Mouse (Mus musculus): Measurements from ENCODE around the gene Herc3.

DNA sequence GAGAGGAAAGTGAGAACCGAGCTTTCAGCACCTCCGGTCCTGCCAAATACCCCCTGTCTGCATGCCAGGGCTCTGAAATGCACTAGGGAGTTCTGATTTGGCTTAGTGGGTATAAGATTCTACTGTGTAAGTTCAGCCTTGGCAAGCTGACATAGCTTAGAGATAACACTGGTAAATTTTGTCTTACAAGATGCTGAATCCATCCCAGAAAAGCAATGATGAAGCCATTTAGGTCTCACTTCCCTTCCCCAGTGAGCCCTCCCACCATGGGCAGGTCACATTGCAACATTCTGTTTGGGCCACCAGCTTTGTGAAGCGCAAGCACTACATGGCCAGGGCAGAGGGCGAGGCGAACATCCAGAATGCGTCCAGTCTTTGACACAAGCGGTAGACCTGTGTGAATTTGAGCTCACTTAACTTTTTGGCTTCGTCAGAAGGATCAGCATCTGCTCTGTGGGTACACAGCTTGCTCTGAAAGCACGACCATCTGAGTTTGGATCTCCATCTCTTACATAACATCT, 98.7 kb downstream of the Herc3 start:
- TF ChIP-seq CTCF (IDR thresholded peaks at IDR 0.05 in 2 of 3, conservative IDR thresholded peaks at IDR 0.05 in 1 of 3; ENCODE audit: control insufficient read depth in 1 of 3, insufficient read depth in 1 of 3, low read depth in 2 of 3, low read length in 3 of 3, poor library complexity in 1 of 3, severe bottlenecking in 1 of 3) (no peak), SMC3 (IDR thresholded peaks at IDR 0.05; ENCODE audit: low read depth, low read length) (no peak), USF1 (IDR thresholded peaks at IDR 0.05; ENCODE audit: low read depth, low read length) (no peak), ZMIZ1 (IDR thresholded peaks at IDR 0.05; ENCODE audit: low read depth, low read length) (no peak), NRF1 (IDR thresholded peaks at IDR 0.05; ENCODE audit: insufficient read depth, low read depth, low read length, poor library complexity, severe bottlenecking) (no peak), UBTF (IDR thresholded peaks at IDR 0.05; ENCODE audit: borderline replicate concordance, insufficient read depth, low read depth, low read length) (no peak), USF2 (IDR thresholded peaks at IDR 0.05; ENCODE audit: borderline replicate concordance in 1 of 2, insufficient read depth in 1 of 2, low read depth in 1 of 2, low read length in 2 of 2) (no peak), EP300 (IDR thresholded peaks at IDR 0.05; ENCODE audit: low read depth in 1 of 2, low read length in 2 of 2) (no peak), ZKSCAN1 (IDR thresholded peaks at IDR 0.05; ENCODE audit: low read depth, low read length) (no peak), SIN3A (IDR thresholded peaks at IDR 0.05; ENCODE audit: low read length) (no peak), POLR2AphosphoS5 (IDR thresholded peaks at IDR 0.05; ENCODE audit: borderline replicate concordance, low read depth, low read length) (no peak)

Data from MEL (cell line).